Mouse (Mus musculus) gastrocnemius, postnatal 10 days (tissue): ENCODE measurements at regions not wholly inside any gene's neighbourhood (a gene's known extent, or its start where the extent isn't known, plus 50 kb on each side); places are given as distances from the start of the nearest gene placed in this dataset.

Source experiments
- DNase-seq: peaks from one replicate; pipeline ENCODE4 v3.0.0; 2021; ENCODE audit warnings: mixed read lengths

- DNase-seq, result no peak
Observed at GRCm38 (mm10) chr9:85521342-85521741, 194.2 kb upstream of the Tent5a start.

DNA sequence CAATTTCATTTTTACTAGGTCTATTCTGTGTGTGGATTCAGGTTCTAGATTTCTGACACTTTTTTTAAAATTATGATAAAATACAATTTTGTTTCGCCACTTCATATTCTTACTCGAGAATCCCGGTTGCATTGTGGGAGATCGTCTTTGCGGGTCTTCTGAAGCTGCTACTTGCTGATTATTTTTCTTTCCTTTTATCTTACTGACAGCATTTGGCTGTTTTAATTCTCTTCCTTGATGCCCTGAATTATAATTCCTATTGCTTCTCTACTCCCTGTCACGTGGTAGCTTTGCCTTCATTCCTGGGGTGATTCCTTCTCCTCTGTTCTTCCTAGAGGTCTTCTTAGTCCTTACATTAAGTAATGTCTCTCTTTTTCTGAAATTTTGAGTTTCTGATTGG is 193.8 kb upstream of the Tent5a start:
- DNase-seq, result no peak

GRCm38 (mm10) chr9:85499006-85499405 is 171.9 kb upstream of the Tent5a start:
- no peak for DNase-seq

- no peak for DNase-seq
Observed at GRCm38 (mm10) chr9:85497348-85497747, 170.2 kb upstream of the Tent5a start.

- DNase-seq, result no peak
Observed at GRCm38 (mm10) chr9:85496506-85497239, 169.5 kb upstream of the Tent5a start.

- no peak for DNase-seq
Observed at GRCm38 (mm10) chr9:85495056-85495455, 167.9 kb upstream of the Tent5a start.

GRCm38 (mm10) chr9:85493760-85494159 is 166.6 kb upstream of the Tent5a start:
- no peak for DNase-seq

DNA sequence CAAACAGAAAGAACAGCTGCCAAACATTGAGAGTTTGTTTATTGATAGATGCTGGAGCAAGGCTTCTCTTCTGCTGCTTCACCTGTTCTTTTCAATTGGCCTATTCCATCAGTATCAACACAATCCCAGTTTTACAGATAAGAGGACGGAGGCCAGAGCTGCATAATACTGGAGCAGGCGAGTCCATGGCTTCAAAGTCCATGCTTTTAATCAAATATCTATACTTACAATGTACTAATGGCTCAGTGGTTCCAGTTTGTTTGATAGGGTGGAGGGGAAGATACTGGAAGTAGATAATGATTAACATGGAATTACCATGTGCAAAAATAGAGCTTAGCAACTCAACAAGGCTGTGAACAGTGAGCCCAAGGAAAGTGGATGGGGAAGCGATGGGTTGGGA is 163.2 kb upstream of the Tent5a start:
- no peak for DNase-seq

GRCm38 (mm10) chr9:85487915-85488314 is 160.8 kb upstream of the Tent5a start:
- no peak for DNase-seq

DNA sequence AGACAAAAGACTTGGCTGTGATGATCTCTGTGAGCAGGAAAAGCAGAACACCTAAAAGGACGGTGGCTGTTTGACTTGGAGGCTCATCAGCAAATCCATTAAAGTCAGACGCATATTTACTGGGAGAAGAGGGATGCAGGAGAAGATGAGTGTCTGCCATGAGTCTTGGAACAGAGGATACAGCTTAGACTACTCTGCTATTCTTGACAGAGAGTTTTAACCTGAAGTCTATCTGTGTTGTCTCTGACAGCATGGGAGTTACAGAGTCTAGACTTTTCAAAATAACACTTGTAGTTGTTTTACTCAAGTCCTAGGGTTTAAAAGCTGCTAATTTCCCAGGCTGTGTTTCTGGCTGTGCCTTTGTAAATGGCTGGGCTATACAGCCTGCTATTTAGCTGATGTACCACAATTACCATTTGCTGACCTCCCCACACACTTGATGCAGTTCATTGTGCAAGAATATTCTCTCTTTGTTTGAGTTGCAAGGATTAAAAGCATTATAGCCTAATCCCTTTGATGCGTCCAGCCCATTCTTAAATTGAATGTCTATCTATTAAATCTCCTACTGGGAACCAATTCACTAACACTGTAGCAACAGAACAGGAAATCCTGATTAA is 160.0 kb upstream of the Tent5a start:
- no peak for DNase-seq

- DNase-seq, result no peak
Observed at GRCm38 (mm10) chr9:85485749-85486148, 158.6 kb upstream of the Tent5a start.

GRCm38 (mm10) chr9:85483248-85483647 is 156.1 kb upstream of the Tent5a start:
- no peak for DNase-seq

GRCm38 (mm10) chr9:85480566-85480965 is 153.4 kb upstream of the Tent5a start:
- no peak for DNase-seq

DNA sequence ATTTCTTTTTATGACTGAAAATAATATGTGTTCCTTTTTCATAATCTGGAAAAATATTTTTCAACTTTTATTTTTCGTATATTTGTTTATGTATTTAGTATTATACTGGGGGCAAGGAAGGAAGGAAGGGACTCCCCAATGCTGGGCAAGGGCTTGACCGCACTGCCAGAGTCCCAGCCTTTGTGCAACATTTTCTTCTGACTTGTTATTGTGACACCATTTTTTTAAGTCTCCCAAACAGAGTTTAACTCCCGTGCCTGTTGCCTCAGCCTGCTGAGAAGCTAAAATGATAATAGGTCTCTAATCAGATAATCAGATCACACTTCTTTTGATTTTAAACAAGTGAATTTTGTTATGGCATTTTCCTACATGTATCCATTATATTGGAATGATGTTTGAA is 148.1 kb upstream of the Tent5a start:
- DNase-seq, result no peak

DNA sequence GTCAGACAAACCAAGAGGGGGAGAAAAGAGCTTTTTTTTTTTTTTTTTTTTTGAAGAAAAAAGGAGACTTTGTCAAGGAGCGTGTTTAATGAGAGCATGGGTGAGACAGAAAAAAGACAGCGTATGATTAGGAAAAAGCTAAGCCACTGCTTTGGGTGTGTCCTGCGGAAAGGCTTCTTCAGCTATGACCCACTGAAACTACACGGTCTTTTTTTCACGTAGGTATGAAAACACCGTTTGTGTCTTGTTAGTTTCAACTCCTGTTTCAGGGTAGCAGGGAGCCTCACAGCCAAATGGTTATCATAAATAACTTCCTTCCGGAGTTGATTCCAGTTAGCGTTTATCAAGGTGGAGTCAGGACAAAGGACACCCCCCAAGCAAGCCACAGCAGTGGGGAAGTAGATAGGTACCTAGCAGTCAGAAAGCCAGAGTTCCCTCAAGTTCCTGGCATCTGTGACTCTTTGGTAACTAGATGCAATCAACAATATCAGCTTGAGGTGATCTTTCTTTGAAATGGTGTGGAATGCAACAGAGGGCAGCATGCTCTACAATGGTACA is 143.2 kb upstream of the Tent5a start:
- no peak for DNase-seq

- DNase-seq, result no peak
Observed at GRCm38 (mm10) chr9:85469288-85469687, 142.1 kb upstream of the Tent5a start.

DNA sequence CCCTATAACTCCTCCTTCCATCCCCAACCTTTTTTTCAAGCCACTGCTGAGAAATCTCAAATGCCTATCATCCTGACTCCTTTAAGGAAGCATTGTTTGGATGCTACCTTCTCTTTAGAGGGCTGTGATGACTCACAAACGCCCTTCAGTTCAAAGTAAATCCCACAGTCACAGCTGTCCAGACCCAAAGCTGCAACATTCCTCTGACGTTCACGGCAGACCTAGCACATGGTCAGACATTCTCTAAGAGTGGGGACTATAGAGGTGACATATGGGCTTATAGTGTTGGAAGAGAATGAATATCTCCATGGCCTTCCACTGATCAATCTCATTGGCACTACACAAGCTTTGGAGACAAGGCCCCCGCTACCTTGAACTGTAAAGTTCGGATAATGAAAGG is 139.5 kb upstream of the Tent5a start:
- DNase-seq, result no peak

DNA sequence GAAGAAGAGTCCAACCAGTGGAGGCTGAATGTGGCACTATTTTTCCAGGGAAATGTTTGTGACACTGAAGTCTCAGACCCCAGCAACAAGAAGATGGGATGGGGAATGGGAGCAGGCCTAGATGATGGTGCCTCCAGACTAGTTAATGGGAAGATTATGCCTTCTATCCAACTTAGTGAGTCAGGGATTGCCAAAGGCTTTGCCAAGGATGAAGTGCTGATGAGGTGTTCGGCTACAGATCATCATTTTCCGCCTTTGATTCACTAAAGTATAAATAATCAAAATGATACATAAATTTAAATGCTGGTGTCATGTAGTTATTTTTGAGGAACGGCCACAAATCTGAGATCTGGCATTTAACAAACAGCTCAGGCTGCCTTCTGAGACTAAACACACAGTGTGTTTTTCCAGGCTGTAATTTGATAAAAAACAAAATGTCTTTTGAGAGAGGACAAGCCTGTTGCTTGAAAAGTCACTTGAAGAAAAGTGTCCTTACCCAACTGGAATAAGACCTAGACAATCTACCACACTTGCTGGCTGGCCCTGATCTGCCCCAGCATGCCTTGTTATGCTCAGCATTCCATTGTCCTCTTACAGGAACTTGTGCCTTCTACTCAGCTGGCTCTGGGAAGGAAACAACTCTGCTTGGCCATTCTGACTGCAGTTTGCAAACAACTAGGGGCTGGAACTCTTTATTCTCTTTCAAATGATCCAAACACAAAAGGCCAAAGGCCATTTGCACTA is 132.1 kb upstream of the Tent5a start:
- no peak for DNase-seq

- no peak for DNase-seq
Observed at GRCm38 (mm10) chr9:85458356-85458755, 131.2 kb upstream of the Tent5a start.

DNA sequence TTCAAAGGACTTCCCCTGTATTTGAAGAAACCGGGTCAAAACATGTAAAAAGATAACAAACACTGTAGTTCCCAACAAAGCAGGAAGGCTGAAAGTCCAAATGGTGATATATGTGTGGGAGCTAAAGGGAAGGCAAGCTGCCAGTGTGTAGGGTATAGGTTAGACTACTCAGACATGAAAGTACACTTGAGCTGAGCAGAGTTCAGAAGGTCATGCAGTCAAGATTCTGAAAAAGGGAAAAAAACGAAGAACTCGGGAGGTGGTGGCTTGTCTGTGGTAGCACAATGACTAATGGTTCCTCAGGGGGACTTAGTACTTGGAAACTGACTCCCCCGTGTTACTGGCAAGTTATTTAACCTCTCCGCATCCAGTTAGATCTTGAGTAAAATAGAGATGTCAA is 130.3 kb upstream of the Tent5a start:
- DNase-seq, result no peak

- DNase-seq, result no peak
Observed at GRCm38 (mm10) chr9:85455382-85455781, 128.2 kb upstream of the Tent5a start.

GRCm38 (mm10) chr9:85452196-85452857 is 125.2 kb upstream of the Tent5a start:
- no peak for DNase-seq

- no peak for DNase-seq
Observed at GRCm38 (mm10) chr9:85451349-85451748, 124.2 kb upstream of the Tent5a start.
